Mouse (Mus musculus) gastrocnemius, adult 18-20 months (tissue): Measurements from ENCODE around the gene Slc38a3. TPM values are rescaled to one million over a fixed set of nuclear protein-coding genes. Genes with fewer than 3 reads are reported as not detected.

Source experiments
- DNase-seq: peaks from one replicate; pipeline ENCODE4 v3.0.0; 2021; ENCODE audit warnings: low spot score
- long read RNA-seq, 2 experiments: library from polyadenylated mRNA; stranded (forward); transcript quantifications; one replicate each; pipeline ENCODE4 v2.0.0; 2021
- total RNA-seq, 2 experiments: library from RNA; stranded (reverse); gene quantifications; 2 replicates each; pipeline ENCODE4 v1.2.3; 2021

The Slc38a3 gene
- total RNA-seq = 10 to 100 TPM; 57.7 to 62.0 TPM
- long read RNA-seq, experiment 1, partial matches to known transcripts = 5 of 14 reads
- long read RNA-seq, experiment 1, other reads (novel, unspliced or antisense) = 5 of 14 reads
- long read RNA-seq, experiment 2, partial matches to known transcripts = 1 of 9 reads
- long read RNA-seq, experiment 2, other reads (novel, unspliced or antisense) = 2 of 9 reads

- DNase-seq = no peak
Observed at GRCm38 (mm10) chr9:107669480-107669945, at the start of gene Slc38a3. Gene Slc38a3 (minus strand): TSS chr9:107669530.

GRCm38 (mm10) chr9:107716951-107717350, 47.6 kb upstream of the Slc38a3 start:
- DNase-seq = no peak

GRCm38 (mm10) chr9:107715632-107716031, 46.3 kb upstream of the Slc38a3 start:
- DNase-seq = no peak

- peak; percentile 57 for DNase-seq
Observed at GRCm38 (mm10) chr9:107714221-107714952, 45.1 kb upstream of the Slc38a3 start.

- peak; percentile 74 for DNase-seq
Observed at GRCm38 (mm10) chr9:107709697-107710483, 40.6 kb upstream of the Slc38a3 start, which contains the start of gene Sema3f. Gene Sema3f (minus strand): TSS chr9:107710475.

GRCm38 (mm10) chr9:107709096-107709696, 39.9 kb upstream of the Slc38a3 start:
- no peak for DNase-seq

- no peak for DNase-seq
Observed at GRCm38 (mm10) chr9:107708439-107709095, 39.2 kb upstream of the Slc38a3 start.

GRCm38 (mm10) chr9:107707701-107708438, 38.5 kb upstream of the Slc38a3 start:
- no peak for DNase-seq

- no peak for DNase-seq
Observed at GRCm38 (mm10) chr9:107706781-107707211, 37.5 kb upstream of the Slc38a3 start.

- peak; percentile 81 for DNase-seq
Observed at GRCm38 (mm10) chr9:107703337-107704122, 34.2 kb upstream of the Slc38a3 start.

- no peak for DNase-seq
Observed at GRCm38 (mm10) chr9:107702606-107703185, 33.4 kb upstream of the Slc38a3 start.

GRCm38 (mm10) chr9:107701594-107701993, 32.3 kb upstream of the Slc38a3 start:
- DNase-seq = peak; percentile 80

- DNase-seq = peak; percentile 41
Observed at GRCm38 (mm10) chr9:107700114-107700571, 30.8 kb upstream of the Slc38a3 start.

GRCm38 (mm10) chr9:107699376-107699980, 30.1 kb upstream of the Slc38a3 start:
- no peak for DNase-seq

- DNase-seq = no peak
Observed at GRCm38 (mm10) chr9:107698611-107699190, 29.4 kb upstream of the Slc38a3 start.

- no peak for DNase-seq
Observed at GRCm38 (mm10) chr9:107697811-107698521, 28.6 kb upstream of the Slc38a3 start.

GRCm38 (mm10) chr9:107696845-107697610, 27.7 kb upstream of the Slc38a3 start:
- DNase-seq = no peak
